Mouse (Mus musculus): ENCODE data around the gene Ano1. TPM values are rescaled to one million over a fixed set of nuclear protein-coding genes. Genes with fewer than 3 reads are reported as not detected.

The Ano1 gene
- polyA plus RNA-seq, 1 experiment from 2014 or later: 4.2 TPM

- no peaks in the 10 kb centered on the region for H3K36me3 ChIP-seq
- ATAC-seq (ENCODE audit: low FRiP score): no peak
- H3K27me3 ChIP-seq (replicated peaks): no peaks in the 10 kb centered on the region
- no peak overlapping the region for H3K27ac ChIP-seq (replicated peaks)
- no peak overlapping the region for H3K4me2 ChIP-seq
- no peak overlapping the region for H3K9ac ChIP-seq (replicated peaks)
- H3K9me3 ChIP-seq (replicated peaks): no peaks in the 10 kb centered on the region
- H3K4me1 ChIP-seq: no peaks in the 10 kb centered on the region
- H3K4me3 ChIP-seq (replicated peaks): no peak overlapping the region
These were observed 180.2 kb downstream of the Ano1 start for GRCm38 (mm10) chr7:144571598-144571997.

GRCm38 (mm10) chr7:144569428-144569827 lies 182.3 kb downstream of the Ano1 start:
- Histone ChIP-seq H3K36me3 (no peaks in the 10 kb centered on the region), H3K9ac (replicated peaks) (no peak overlapping the region)
- 72% methylated on average over 7 of the region's 7 CpGs for WGBS

DNA sequence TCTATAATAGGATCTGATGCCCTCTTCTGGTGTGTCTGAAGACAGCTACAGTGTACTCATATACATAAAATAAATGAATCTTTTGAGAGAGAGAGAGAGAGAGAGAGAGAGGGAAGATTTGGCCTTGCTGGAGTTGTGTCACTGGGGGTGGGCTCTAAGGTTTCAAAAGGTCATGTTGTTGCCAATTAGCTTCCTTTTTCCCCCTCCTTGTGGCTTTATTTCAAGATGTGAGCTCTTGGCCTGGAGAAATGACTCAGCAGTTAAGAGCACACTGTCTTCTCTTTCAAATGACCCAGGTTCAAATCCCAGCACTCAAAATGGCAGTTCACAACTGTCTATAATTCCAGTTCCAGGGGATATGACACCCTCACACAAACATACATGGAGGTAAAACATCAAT lies 183.7 kb downstream of the Ano1 start:
- no peaks in the 10 kb centered on the region for H3K36me3 ChIP-seq
- ATAC-seq (ENCODE audit: low FRiP score): no peak
- no peak overlapping the region for H3K4me2 ChIP-seq
- no peaks in the 10 kb centered on the region for H3K4me1 ChIP-seq
- no peak overlapping the region for H3K9ac ChIP-seq (replicated peaks)
- no peaks in the 10 kb centered on the region for H3K9me3 ChIP-seq (replicated peaks)
- no peaks in the 10 kb centered on the region for H3K27me3 ChIP-seq (replicated peaks)
- H3K4me3 ChIP-seq (replicated peaks): no peak overlapping the region
- no peak overlapping the region for H3K27ac ChIP-seq (replicated peaks)

More at GRCm38 (mm10) chr7:144569428-144569827, 182.3 kb downstream of the Ano1 start:
- H3K4me2 ChIP-seq: no peak overlapping the region
- H3K4me3 ChIP-seq (replicated peaks): no peak overlapping the region
- no peaks in the 10 kb centered on the region for H3K9me3 ChIP-seq (replicated peaks)
- no peaks in the 10 kb centered on the region for H3K4me1 ChIP-seq
- no peak for ATAC-seq (ENCODE audit: low FRiP score)
- no peaks in the 10 kb centered on the region for H3K27me3 ChIP-seq (replicated peaks)
- no peak overlapping the region for H3K27ac ChIP-seq (replicated peaks)

- ATAC-seq (ENCODE audit: low FRiP score): no peak
- Histone ChIP-seq H3K27me3 (replicated peaks) (no peaks in the 10 kb centered on the region), H3K4me1 (no peaks in the 10 kb centered on the region), H3K9ac (replicated peaks) (no peak overlapping the region), H3K4me3 (replicated peaks) (no peak overlapping the region), H3K4me2 (no peak overlapping the region), H3K36me3 (no peaks in the 10 kb centered on the region), H3K9me3 (replicated peaks) (no peaks in the 10 kb centered on the region), H3K27ac (replicated peaks) (no peak overlapping the region)
- 77% methylated on average over 3 of the region's 3 CpGs for whole genome bisulfite sequencing
These were observed 184.7 kb downstream of the Ano1 start for GRCm38 (mm10) chr7:144566921-144567682.

GRCm38 (mm10) chr7:144563456-144564155 lies 188.2 kb downstream of the Ano1 start:
- Histone ChIP-seq H3K4me1 (no peaks in the 10 kb centered on the region), H3K4me2 (no peak overlapping the region), H3K9me3 (replicated peaks) (no peaks in the 10 kb centered on the region), H3K27ac (replicated peaks) (no peak overlapping the region), H3K36me3 (no peaks in the 10 kb centered on the region), H3K9ac (replicated peaks) (no peak overlapping the region), H3K4me3 (replicated peaks) (no peak overlapping the region), H3K27me3 (replicated peaks) (no peaks in the 10 kb centered on the region)
- WGBS: 71% methylated on average over 9 of the region's 9 CpGs
- ATAC-seq (ENCODE audit: low FRiP score): no peak

DNA sequence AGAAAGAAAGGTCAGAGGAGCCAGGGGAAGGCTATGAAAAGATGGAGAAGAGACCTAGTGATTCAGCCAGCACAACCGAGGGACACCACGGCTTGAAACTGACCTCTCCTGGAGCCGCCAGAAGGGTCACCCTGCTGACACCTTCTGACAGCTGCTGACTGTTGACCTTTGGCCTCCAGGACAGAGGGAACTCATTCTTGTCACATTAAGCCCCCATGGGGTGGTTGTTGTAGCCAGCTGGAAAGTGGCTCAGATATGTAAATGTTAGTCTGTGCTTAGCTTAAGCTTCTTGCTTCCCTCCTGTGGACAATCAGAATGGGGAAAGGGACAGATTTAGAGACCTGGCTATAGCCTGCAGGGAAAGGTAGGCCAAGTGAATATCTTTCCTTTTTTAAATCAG lies 189.8 kb downstream of the Ano1 start:
- Histone ChIP-seq H3K9ac (replicated peaks) (no peak overlapping the region), H3K4me2 (no peak overlapping the region), H3K4me3 (replicated peaks) (no peak overlapping the region), H3K27ac (replicated peaks) (no peak overlapping the region), H3K4me1 (no peaks in the 10 kb centered on the region), H3K9me3 (replicated peaks) (no peaks in the 10 kb centered on the region), H3K36me3 (no peaks in the 10 kb centered on the region), H3K27me3 (replicated peaks) (no peaks in the 10 kb centered on the region)
- 10% methylated on average over 3 of the region's 3 CpGs for WGBS
- ATAC-seq (ENCODE audit: low FRiP score): no peak

GRCm38 (mm10) chr7:144560594-144560993 lies 191.2 kb downstream of the Ano1 start:
- H3K4me2 ChIP-seq: no peak overlapping the region
- H3K9me3 ChIP-seq (replicated peaks): no peaks in the 10 kb centered on the region
- no peak overlapping the region for H3K27ac ChIP-seq (replicated peaks)
- H3K27me3 ChIP-seq (replicated peaks): 0 out of 2 replicates have a peak, but pooled peaks cover 2% of the 10 kb centered on the region
- no peaks in the 10 kb centered on the region for H3K36me3 ChIP-seq
- no peak for ATAC-seq (ENCODE audit: low FRiP score)
- H3K9ac ChIP-seq (replicated peaks): no peak overlapping the region
- no peaks in the 10 kb centered on the region for H3K4me1 ChIP-seq
- no peak overlapping the region for H3K4me3 ChIP-seq (replicated peaks)
- WGBS: 88% methylated on average over 4 of the region's 4 CpGs

- no peaks in the 10 kb centered on the region for H3K36me3 ChIP-seq
- WGBS: 52% methylated on average over 6 of the region's 6 CpGs
- H3K4me2 ChIP-seq: no peak overlapping the region
- H3K9me3 ChIP-seq (replicated peaks): no peaks in the 10 kb centered on the region
- 0 out of 2 replicates have a peak, but pooled peaks cover 7% of the 10 kb centered on the region for H3K27me3 ChIP-seq (replicated peaks)
- H3K27ac ChIP-seq (replicated peaks): no peak overlapping the region
- no peak overlapping the region for H3K9ac ChIP-seq (replicated peaks)
- no peak for ATAC-seq (ENCODE audit: low FRiP score)
- H3K4me1 ChIP-seq: peaks cover 5% of the 10 kb centered on the region
- no peak overlapping the region for H3K4me3 ChIP-seq (replicated peaks)
These were observed 193.2 kb downstream of the Ano1 start for GRCm38 (mm10) chr7:144558552-144558951.

- Histone ChIP-seq H3K27me3 (replicated peaks) (0 out of 2 replicates have a peak, but pooled peaks cover 7% of the 10 kb centered on the region), H3K9me3 (replicated peaks) (no peaks in the 10 kb centered on the region), H3K27ac (replicated peaks) (peak overlapping the region; percentile 85), H3K9ac (replicated peaks) (peak overlapping the region; percentile 74), H3K4me2 (peak overlapping the region; percentile 78), H3K4me3 (replicated peaks) (peak overlapping the region; percentile 95), H3K36me3 (peaks cover 19% of the 10 kb centered on the region), H3K4me1 (peaks cover 35% of the 10 kb centered on the region)
- 24% methylated on average over 8 of the region's 8 CpGs for WGBS
- ATAC-seq (ENCODE audit: low FRiP score): peak; percentile 53; the same call in 1 of the 2 replicates
These were observed 197.7 kb downstream of the Ano1 start for GRCm38 (mm10) chr7:144554123-144554472.

DNA sequence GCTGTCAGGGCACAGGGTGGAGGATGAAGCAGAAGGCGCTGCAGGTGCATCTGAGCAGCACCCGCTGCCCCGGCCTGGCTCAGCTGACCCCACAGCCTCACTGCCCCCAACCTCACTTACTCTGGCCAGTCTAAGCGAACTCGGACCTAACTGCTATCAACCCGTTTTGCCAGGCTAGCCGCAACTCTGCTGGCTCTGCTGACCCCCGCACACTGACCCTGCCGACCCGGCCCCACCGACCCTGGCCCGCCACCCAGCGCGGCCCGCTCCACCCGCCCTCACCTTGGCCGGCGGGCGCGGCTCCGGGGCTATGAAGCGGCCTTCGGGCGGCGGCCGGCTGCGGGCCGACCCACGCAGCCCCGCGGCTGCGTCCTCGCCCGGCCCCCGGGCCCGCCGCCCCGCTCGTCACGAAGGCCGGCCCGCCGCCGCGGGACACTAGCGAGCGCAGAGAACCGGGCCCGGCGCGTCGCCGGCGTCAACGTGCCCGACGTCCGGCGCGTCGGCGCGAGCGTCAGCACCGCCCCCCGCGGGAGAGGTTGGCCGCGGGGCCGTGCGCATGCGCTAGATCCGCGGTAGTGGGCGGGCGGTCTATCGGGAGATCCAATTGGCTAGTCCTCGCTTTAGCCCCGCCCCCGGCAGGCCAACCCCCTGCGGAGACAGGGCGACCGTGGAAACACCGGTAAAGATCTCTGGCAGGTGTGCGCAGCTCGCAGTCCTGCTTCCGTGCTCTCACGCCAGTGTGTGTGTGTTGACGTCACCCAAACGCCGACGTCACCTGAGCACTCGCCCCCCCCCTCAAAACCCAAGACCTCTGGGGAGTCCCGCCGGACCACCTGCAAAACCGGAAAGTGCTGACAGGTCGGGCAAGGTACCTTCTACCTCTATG lies 198.3 kb downstream of the Ano1 start, which contains the start of gene Ppfia1:
TSS of gene Ppfia1 (minus strand) at position 493 of the 886 bp plus-strand sequence.
- peak within 1 kb of the TSS; percentile 85 for H3K27ac ChIP-seq (replicated peaks)
- H3K4me3 ChIP-seq (replicated peaks): peak within 1 kb of the TSS; percentile 95
- H3K4me1 ChIP-seq: peaks cover 35% of the 10 kb centered on the region
- peak within 1 kb of the TSS; percentile 78 for H3K4me2 ChIP-seq
- H3K27me3 ChIP-seq (replicated peaks): 0 out of 2 replicates have a peak, but pooled peaks cover 7% of the 10 kb centered on the region
- H3K9me3 ChIP-seq (replicated peaks): no peaks in the 10 kb centered on the region
- H3K36me3 ChIP-seq: peaks cover 23% of the 10 kb centered on the region
- ATAC-seq (ENCODE audit: low FRiP score): peak; percentile 95
- peak within 1 kb of the TSS; percentile 93 for H3K9ac ChIP-seq (replicated peaks)
- WGBS: under 1% methylated on average over 90 of the region's 97 CpGs

DNA sequence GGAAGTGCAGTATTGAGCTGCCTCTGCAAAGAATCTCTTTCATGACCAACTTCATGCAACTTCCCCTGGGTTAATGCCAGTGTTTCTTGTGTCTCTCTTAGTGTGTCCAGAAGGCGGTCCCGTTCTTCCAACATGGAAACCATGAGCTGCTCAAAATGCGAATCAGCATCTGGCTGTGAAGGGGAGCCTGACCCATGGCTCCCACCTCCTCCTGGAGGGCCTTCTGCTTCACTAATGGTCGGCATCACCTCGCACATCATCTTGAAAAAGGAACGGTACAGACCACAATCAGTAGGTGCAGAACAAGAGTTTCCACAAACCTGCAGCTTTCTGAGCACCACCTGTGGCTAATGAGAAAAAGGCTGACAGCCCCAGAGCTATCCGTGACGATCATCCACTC lies 199.5 kb downstream of the Ano1 start:
- 92% methylated on average over 8 of the region's 8 CpGs for WGBS
- no peaks in the 10 kb centered on the region for H3K9me3 ChIP-seq (replicated peaks)
- H3K9ac ChIP-seq (replicated peaks): peak overlapping the region; percentile 93
- ATAC-seq (ENCODE audit: low FRiP score): no peak
- peaks cover 23% of the 10 kb centered on the region for H3K36me3 ChIP-seq
- H3K4me3 ChIP-seq (replicated peaks): peak overlapping the region; percentile 95
- H3K27me3 ChIP-seq (replicated peaks): 0 out of 2 replicates have a peak, but pooled peaks cover 7% of the 10 kb centered on the region
- H3K27ac ChIP-seq (replicated peaks): no peak overlapping the region
- peaks cover 35% of the 10 kb centered on the region for H3K4me1 ChIP-seq
- H3K4me2 ChIP-seq: peak overlapping the region; percentile 78
